Mouse (Mus musculus) MEL (cell line): ENCODE data around the gene Mrnip. TPM values are rescaled to one million over a fixed set of nuclear protein-coding genes. Genes with fewer than 3 reads are reported as not detected.

Source experiments
- DNase-seq: peaks from one replicate; pipeline ENCODE4 v3.0.0; 2011; ENCODE audit warnings: low read depth, low spot score
- H3K27ac ChIP-seq: 2 replicates; pipeline ENCODE4 v1.5.1; 2012; ENCODE audit warnings: low read depth, mild to moderate bottlenecking, control low read depth, low read length, moderate library complexity; ENCODE audit not compliant: control insufficient read depth
- H3K27me3 ChIP-seq, 2 experiments: fragments of 150-350 bp in 1 of 2; sonication (generic) in 1 of 2; 2 replicates each; pipeline ENCODE4 v1.6.1; 2012; ENCODE audit warnings: low read length in 2 of 2, mild to moderate bottlenecking in 2 of 2, improper control_type of control experiment in 1 of 2, moderate library complexity in 1 of 2; ENCODE audit not compliant: insufficient read depth in 2 of 2, control insufficient read depth in 1 of 2
- H3K36me3 ChIP-seq, 2 experiments: 2 replicates each; pipeline ENCODE4 v1.6.1; 2012 to 2014; ENCODE audit warnings: low read length in 2 of 2, improper control_type of control experiment in 1 of 2, inconsistent platforms in 1 of 2, mild to moderate bottlenecking in 1 of 2; ENCODE audit not compliant: insufficient read depth in 2 of 2, control insufficient read depth in 1 of 2
- H3K4me1 ChIP-seq, 2 experiments: fragments of 150-350 bp in 1 of 2; sonication (generic) in 1 of 2; 2 replicates each; pipeline ENCODE4 v1.6.1; 2012; ENCODE audit warnings: low read length in 2 of 2, improper control_type of control experiment in 1 of 2, mild to moderate bottlenecking in 1 of 2; ENCODE audit not compliant: insufficient read depth in 2 of 2, control insufficient read depth in 1 of 2
- H3K4me3 ChIP-seq, 2 experiments: fragments of 150-350 bp in 1 of 2; sonication (generic) in 1 of 2; 2 replicates each; pipeline ENCODE4 v1.5.1; 2012; ENCODE audit warnings: low read depth in 2 of 2, low read length in 2 of 2, mild to moderate bottlenecking in 2 of 2, moderate library complexity in 2 of 2, control low read depth in 1 of 2, improper control_type of control experiment in 1 of 2; ENCODE audit not compliant: control insufficient read depth in 1 of 2, insufficient read depth in 1 of 2
- H3K79me2 ChIP-seq: 2 replicates; pipeline ENCODE4 v1.6.1; 2012; ENCODE audit warnings: mild to moderate bottlenecking, low read length, moderate library complexity; ENCODE audit not compliant: control insufficient read depth, poor library complexity, insufficient read depth
- H3K9ac ChIP-seq: 2 replicates; pipeline ENCODE4 v1.6.1; 2012; ENCODE audit warnings: low read depth, mild to moderate bottlenecking, control low read depth, low read length, moderate library complexity; ENCODE audit not compliant: control insufficient read depth, poor library complexity, severe bottlenecking
- H3K9me3 ChIP-seq: fragments of 150-350 bp; sonication (generic); replicated peaks from 2 replicates; pipeline ENCODE4 v1.6.1; 2012; ENCODE audit warnings: mild to moderate bottlenecking, low read length, improper control_type of control experiment, moderate library complexity; ENCODE audit not compliant: insufficient read depth
- BHLHE40 ChIP-seq: IDR thresholded peaks from 2 replicates; pipeline ENCODE4 v1.6.1; 2012; ENCODE audit warnings: low read depth, mild to moderate bottlenecking, inconsistent platforms, low read length, improper control_type of control experiment, borderline replicate concordance
- CHD1 ChIP-seq: IDR thresholded peaks from 2 replicates; pipeline ENCODE4 v1.6.1; 2012; ENCODE audit warnings: low read depth, mild to moderate bottlenecking, inconsistent platforms, low read length, improper control_type of control experiment
- CHD2 ChIP-seq: IDR thresholded peaks from 2 replicates; pipeline ENCODE4 v1.6.1; 2011; ENCODE audit warnings: low read length, improper control_type of control experiment
- ELF1 ChIP-seq: IDR thresholded peaks from 2 replicates; pipeline ENCODE4 v1.6.1; 2014; ENCODE audit warnings: low read depth, mild to moderate bottlenecking, inconsistent platforms, low read length, improper control_type of control experiment, moderate library complexity
- EP300 ChIP-seq, 2 experiments: IDR thresholded peaks; 2 replicates each; pipeline ENCODE4 v1.6.1; 2011; ENCODE audit warnings: improper control_type of control experiment in 2 of 2, low read length in 2 of 2, low read depth in 1 of 2, mild to moderate bottlenecking in 1 of 2
- ETS1 ChIP-seq: IDR thresholded peaks from 2 replicates; pipeline ENCODE4 v1.6.1; 2012; ENCODE audit warnings: low read depth, mild to moderate bottlenecking, inconsistent platforms, low read length, improper control_type of control experiment, moderate library complexity
- GABPA ChIP-seq: IDR thresholded peaks from 2 replicates; pipeline ENCODE4 v1.6.1; 2012; ENCODE audit warnings: low read depth, mild to moderate bottlenecking, inconsistent platforms, low read length, improper control_type of control experiment, moderate library complexity
- GATA1 ChIP-seq: IDR thresholded peaks from 2 replicates; pipeline ENCODE4 v1.6.1; 2011; ENCODE audit warnings: low read depth, low read length, improper control_type of control experiment
- HCFC1 ChIP-seq: IDR thresholded peaks from 2 replicates; pipeline ENCODE4 v1.6.1; 2012; ENCODE audit warnings: low read depth, mild to moderate bottlenecking, inconsistent platforms, low read length, improper control_type of control experiment, moderate library complexity
- JUND ChIP-seq: IDR thresholded peaks from 2 replicates; pipeline ENCODE4 v1.6.1; 2011; ENCODE audit warnings: low read depth, mild to moderate bottlenecking, improper control_type of control experiment, low read length
- KAT2A ChIP-seq: conservative IDR thresholded peaks from 2 replicates; pipeline ENCODE4 v1.6.1; 2012; ENCODE audit warnings: low read depth, low read length, improper control_type of control experiment, inconsistent platforms
- MAFK ChIP-seq: IDR thresholded peaks from 2 replicates; pipeline ENCODE4 v1.6.1; 2011; ENCODE audit warnings: low read depth, mild to moderate bottlenecking, low read length, improper control_type of control experiment, borderline replicate concordance
- MAX ChIP-seq: IDR thresholded peaks from 2 replicates; pipeline ENCODE4 v1.6.1; 2011; ENCODE audit warnings: low read length, improper control_type of control experiment
- MAZ ChIP-seq: IDR thresholded peaks from 2 replicates; pipeline ENCODE4 v1.6.1; 2012; ENCODE audit warnings: low read depth, mild to moderate bottlenecking, inconsistent platforms, low read length, improper control_type of control experiment
- MEF2A ChIP-seq: IDR thresholded peaks from 2 replicates; pipeline ENCODE4 v1.6.1; 2014; ENCODE audit warnings: low read depth, mild to moderate bottlenecking, inconsistent platforms, low read length, improper control_type of control experiment; ENCODE audit not compliant: poor library complexity, insufficient replicate concordance, severe bottlenecking; ENCODE audit errors: extremely low read depth
- MXI1 ChIP-seq: IDR thresholded peaks from 2 replicates; pipeline ENCODE4 v1.6.1; 2011; ENCODE audit warnings: mild to moderate bottlenecking, low read depth, low read length, improper control_type of control experiment
- MYC ChIP-seq: IDR thresholded peaks from 2 replicates; pipeline ENCODE4 v1.6.1; 2011; ENCODE audit warnings: low read depth, mild to moderate bottlenecking, low read length, improper control_type of control experiment, moderate library complexity
- NELFE ChIP-seq: IDR thresholded peaks from 2 replicates; pipeline ENCODE4 v1.6.1; 2011; ENCODE audit warnings: low read depth, low read length, improper control_type of control experiment
- NRF1 ChIP-seq: IDR thresholded peaks from 2 replicates; pipeline ENCODE4 v1.6.1; 2014; ENCODE audit warnings: low read depth, mild to moderate bottlenecking, inconsistent platforms, low read length, improper control_type of control experiment, moderate library complexity; ENCODE audit not compliant: poor library complexity, insufficient read depth, severe bottlenecking
- POLR2A ChIP-seq, 2 experiments: IDR thresholded peaks; 2 replicates each; pipeline ENCODE4 v1.6.1; 2011 to 2012; ENCODE audit warnings: low read length in 2 of 2, mild to moderate bottlenecking in 2 of 2, control low read depth in 1 of 2, improper control_type of control experiment in 1 of 2, low read depth in 1 of 2, moderate library complexity in 1 of 2; ENCODE audit not compliant: control insufficient read depth in 1 of 2, insufficient read depth in 1 of 2, poor library complexity in 1 of 2
- POLR2AphosphoS5 ChIP-seq: IDR thresholded peaks from 2 replicates; pipeline ENCODE4 v1.6.1; 2012; ENCODE audit warnings: low read depth, borderline replicate concordance, mild to moderate bottlenecking, inconsistent platforms, low read length, moderate library complexity, mixed read lengths
- RAD21 ChIP-seq: IDR thresholded peaks from 2 replicates; pipeline ENCODE4 v1.6.1; 2011; ENCODE audit warnings: mild to moderate bottlenecking, low read depth, low read length, improper control_type of control experiment
- RCOR1 ChIP-seq: IDR thresholded peaks from 2 replicates; pipeline ENCODE4 v1.6.1; 2012; ENCODE audit warnings: low read depth, mild to moderate bottlenecking, inconsistent platforms, low read length, improper control_type of control experiment
- SIN3A ChIP-seq: IDR thresholded peaks from 2 replicates; pipeline ENCODE4 v1.6.1; 2012; ENCODE audit warnings: low read length, improper control_type of control experiment, inconsistent platforms
- SMC3 ChIP-seq: IDR thresholded peaks from 2 replicates; pipeline ENCODE4 v1.6.1; 2011; ENCODE audit warnings: low read depth, low read length, improper control_type of control experiment
- TAL1 ChIP-seq: IDR thresholded peaks from 2 replicates; pipeline ENCODE4 v1.6.1; 2012; ENCODE audit warnings: mild to moderate bottlenecking, inconsistent platforms, low read length, moderate library complexity, mixed read lengths
- TBP ChIP-seq: IDR thresholded peaks from 2 replicates; pipeline ENCODE4 v1.8.0; 2011; ENCODE audit warnings: low read depth, low read length, improper control_type of control experiment
- TCF12 ChIP-seq: IDR thresholded peaks from 2 replicates; pipeline ENCODE4 v1.6.1; 2014; ENCODE audit warnings: low read depth, mild to moderate bottlenecking, inconsistent platforms, low read length, improper control_type of control experiment, moderate library complexity
- USF1 ChIP-seq: IDR thresholded peaks from 2 replicates; pipeline ENCODE4 v1.6.1; 2014; ENCODE audit warnings: low read depth, mild to moderate bottlenecking, inconsistent platforms, low read length, improper control_type of control experiment, moderate library complexity
- USF2 ChIP-seq, 2 experiments: IDR thresholded peaks; 2 replicates each; pipeline ENCODE4 v1.6.1; 2011 to 2012; ENCODE audit warnings: improper control_type of control experiment in 2 of 2, low read length in 2 of 2, borderline replicate concordance in 1 of 2, inconsistent platforms in 1 of 2, low read depth in 1 of 2, mild to moderate bottlenecking in 1 of 2; ENCODE audit not compliant: insufficient read depth in 1 of 2
- ZC3H11A ChIP-seq: IDR thresholded peaks from 2 replicates; pipeline ENCODE4 v1.6.1; 2012; ENCODE audit warnings: low read depth, mild to moderate bottlenecking, inconsistent platforms, low read length, improper control_type of control experiment
- ZKSCAN1 ChIP-seq: IDR thresholded peaks from 2 replicates; pipeline ENCODE4 v1.6.1; 2012; ENCODE audit warnings: low read depth, mild to moderate bottlenecking, inconsistent platforms, low read length, improper control_type of control experiment, moderate library complexity
- ZMIZ1 ChIP-seq: IDR thresholded peaks from 2 replicates; pipeline ENCODE4 v1.6.1; 2012; ENCODE audit warnings: low read depth, mild to moderate bottlenecking, inconsistent platforms, low read length, improper control_type of control experiment, moderate library complexity
- ZNF384 ChIP-seq: IDR thresholded peaks from 2 replicates; pipeline ENCODE4 v1.6.1; 2012; ENCODE audit warnings: low read depth, mild to moderate bottlenecking, inconsistent platforms, low read length, improper control_type of control experiment
- polyA plus RNA-seq, 2 experiments: library from polyadenylated mRNA; stranded (reverse) in 1 of 2; unstranded in 1 of 2; fragments of >175 nt in 1 of 2; fragments of >200 nt in 1 of 2; gene quantifications; 2 replicates each; pipeline versions ENCODE4 v1.2.1 to v1.2.4; 2012; ENCODE audit warnings: low replicate concordance in 2 of 2, low read depth in 1 of 2; ENCODE audit not compliant: insufficient read length in 2 of 2, insufficient read depth in 1 of 2, missing spikeins in 1 of 2
- total RNA-seq: library from RNA; depleted of rRNA; stranded (reverse); fragments of 300-350 nt; gene quantifications from 2 replicates; pipeline ENCODE4 v1.2.3, GENCODE M21; 2012

The Mrnip gene
- total and polyA plus RNA-seq, 3 experiments = 8.6 to 10.6 TPM; not detected in 1

GRCm38 (mm10) chr11:50210101-50210504 lies 35.9 kb downstream of the Mrnip start (continued):
- TF ChIP-seq ZKSCAN1 (no peak), ELF1 (peak; percentile 95)

- Histone ChIP-seq H3K4me3 (peak within 1 kb of the TSS; percentile 71 to 94), H3K27ac (peak within 1 kb of the TSS; percentile 71), H3K4me1 (peaks cover 12 to 33% of the 10 kb centered on the region in 2 experiments), H3K36me3 (peaks cover 9 to 24% of the 10 kb centered on the region in 2 experiments), H3K9me3 (no peaks in the 10 kb centered on the region), H3K79me2 (peaks cover 31% of the 10 kb centered on the region), H3K9ac (peak within 1 kb of the TSS; percentile 89), H3K27me3 (no peaks in the 10 kb centered on the region)
- DNase-seq = peak; percentile 90
- TF ChIP-seq RCOR1 (no peak), NRF1 (0 out of 2 replicates have a peak, but pooled peaks have one; percentile 2), CHD2 (no peak), TAL1 (no peak), POLR2A (IDR thresholded peaks at IDR 0.05; ENCODE audit: control insufficient read depth in 1 of 2, insufficient read depth in 1 of 2, low read depth in 1 of 2, low read length in 2 of 2, poor library complexity in 1 of 2) (peak; percentile 97 to 98), POLR2AphosphoS5 (no peak), BHLHE40 (no peak), EP300 (IDR thresholded peaks at IDR 0.05; ENCODE audit: low read depth in 1 of 2, low read length in 2 of 2) (no peak; a peak in 1 of 4 replicates), MXI1 (peak; percentile 90; the same call in 1 of the 2 replicates), HCFC1 (peak; percentile 74), GABPA (peak; percentile 64), TBP (peak; percentile 97), MAZ (peak; percentile 77; the same call in 1 of the 2 replicates), MAX (peak; percentile 8; the same call in 1 of the 2 replicates), NELFE (peak; percentile 100), USF1 (no peak; the same call in 1 of the 2 replicates), ZKSCAN1 (no peak), CHD1 (no peak), ZMIZ1 (peak; percentile 99), MEF2A (no peak), KAT2A (no peak; the same call in 1 of the 2 replicates), ZC3H11A (no peak), MYC (peak; percentile 3; the same call in 1 of the 2 replicates), SMC3 (no peak), ETS1 (no peak; the same call in none of the 2 replicates), MAFK (no peak), GATA1 (no peak), JUND (no peak), TCF12 (no peak), USF2 (IDR thresholded peaks at IDR 0.05; ENCODE audit: borderline replicate concordance in 1 of 2, insufficient read depth in 1 of 2, low read depth in 1 of 2, low read length in 2 of 2) (no peak), RAD21 (no peak), ZNF384 (no peak), SIN3A (peak; percentile 91)
Observed at GRCm38 (mm10) chr11:50210505-50211151, 36.4 kb downstream of the Mrnip start, which contains the start of the genes Sqstm1 and Mgat4b. TSS of gene Sqstm1 (minus strand) at chr11:50210827. TSS of gene Mgat4b (plus strand) at chr11:50210890.
